Mouse (Mus musculus): ENCODE measurements around the gene Ppp1r13l. TPM values are rescaled to one million over a fixed set of nuclear protein-coding genes. Genes with fewer than 3 reads are reported as not detected.

Gene Ppp1r13l
- polyA plus RNA-seq, 1 experiment from 2014 or later = 4.7 TPM

GRCm38 (mm10) chr7:19319458-19319857, 40.1 kb upstream of the Ppp1r13l start:
- Histone ChIP-seq H3K4me2 (ENCODE audit: low read depth, low read length) (peak overlapping the region; percentile 62), H3K4me3 (ENCODE audit: low read depth, low read length) (peak overlapping the region; percentile 30), H3K36me3 (replicated peaks; ENCODE audit: control insufficient read depth, insufficient read depth, low read depth, low read length) (no peaks in the 10 kb centered on the region), H3K9me3 (replicated peaks; ENCODE audit: control insufficient read depth, low read length) (no peaks in the 10 kb centered on the region), H3K9ac (replicated peaks; ENCODE audit: low read length) (peak overlapping the region; percentile 35; the same call in 1 of the 2 replicates), H3K4me1 (ENCODE audit: control insufficient read depth, insufficient read depth, low read length) (no peaks in the 10 kb centered on the region), H3K27me3 (ENCODE audit: control insufficient read depth, insufficient read depth, low read length) (no peaks in the 10 kb centered on the region), H3K27ac (replicated peaks; ENCODE audit: low read depth, low read length) (no peak overlapping the region)
- 19% methylated on average over 9 of the region's 9 CpGs for WGBS
- DNase-seq (ENCODE audit: low spot score) (no peak), ATAC-seq (replicated peaks; ENCODE audit: insufficient number of reproducible peaks, low FRiP score, low TSS enrichment, low read depth) (peak; percentile 68)

- WGBS = under 1% methylated on average over 41 of the region's 41 CpGs
- Histone ChIP-seq H3K27me3 (ENCODE audit: control insufficient read depth, insufficient read depth, low read length) (no peaks in the 10 kb centered on the region), H3K4me3 (ENCODE audit: low read depth, low read length) (peak overlapping the region; percentile 30), H3K4me2 (ENCODE audit: low read depth, low read length) (peak overlapping the region; percentile 62), H3K36me3 (replicated peaks; ENCODE audit: control insufficient read depth, insufficient read depth, low read depth, low read length) (no peaks in the 10 kb centered on the region), H3K4me1 (ENCODE audit: control insufficient read depth, insufficient read depth, low read length) (no peaks in the 10 kb centered on the region), H3K27ac (replicated peaks; ENCODE audit: low read depth, low read length) (no peak overlapping the region), H3K9me3 (replicated peaks; ENCODE audit: control insufficient read depth, low read length) (no peaks in the 10 kb centered on the region), H3K9ac (replicated peaks; ENCODE audit: low read length) (peak overlapping the region; percentile 35; the same call in 1 of the 2 replicates)
- ATAC-seq (replicated peaks; ENCODE audit: insufficient number of reproducible peaks, low FRiP score, low TSS enrichment, low read depth) = peak; percentile 88
- peak; percentile 98 for DNase-seq (ENCODE audit: low spot score)
Observed at GRCm38 (mm10) chr7:19319906-19320305, 39.6 kb upstream of the Ppp1r13l start.

- no peak for ATAC-seq (replicated peaks; ENCODE audit: insufficient number of reproducible peaks, low FRiP score, low TSS enrichment, low read depth)
- 48% methylated on average over 7 of the region's 7 CpGs for WGBS
- Histone ChIP-seq H3K4me2 (ENCODE audit: low read depth, low read length) (no peak overlapping the region), H3K4me1 (ENCODE audit: control insufficient read depth, insufficient read depth, low read length) (no peaks in the 10 kb centered on the region), H3K9ac (replicated peaks; ENCODE audit: low read length) (no peak overlapping the region), H3K4me3 (ENCODE audit: low read depth, low read length) (no peak overlapping the region), H3K27me3 (ENCODE audit: control insufficient read depth, insufficient read depth, low read length) (no peaks in the 10 kb centered on the region), H3K36me3 (replicated peaks; ENCODE audit: control insufficient read depth, insufficient read depth, low read depth, low read length) (no peaks in the 10 kb centered on the region), H3K27ac (replicated peaks; ENCODE audit: low read depth, low read length) (no peak overlapping the region), H3K9me3 (replicated peaks; ENCODE audit: control insufficient read depth, low read length) (no peaks in the 10 kb centered on the region)
- no peak for DNase-seq (ENCODE audit: low spot score)
Observed at GRCm38 (mm10) chr7:19320637-19321036, 38.9 kb upstream of the Ppp1r13l start.

GRCm38 (mm10) chr7:19321464-19321863, 38.1 kb upstream of the Ppp1r13l start:
- Histone ChIP-seq H3K4me1 (ENCODE audit: control insufficient read depth, insufficient read depth, low read length) (no peaks in the 10 kb centered on the region), H3K9ac (replicated peaks; ENCODE audit: low read length) (no peak overlapping the region), H3K9me3 (replicated peaks; ENCODE audit: control insufficient read depth, low read length) (no peaks in the 10 kb centered on the region), H3K27ac (replicated peaks; ENCODE audit: low read depth, low read length) (no peak overlapping the region), H3K36me3 (replicated peaks; ENCODE audit: control insufficient read depth, insufficient read depth, low read depth, low read length) (no peaks in the 10 kb centered on the region), H3K4me3 (ENCODE audit: low read depth, low read length) (no peak overlapping the region), H3K27me3 (ENCODE audit: control insufficient read depth, insufficient read depth, low read length) (no peaks in the 10 kb centered on the region), H3K4me2 (ENCODE audit: low read depth, low read length) (no peak overlapping the region)
- 61% methylated on average over 5 of the region's 5 CpGs for WGBS
- DNase-seq (ENCODE audit: low spot score) (no peak), ATAC-seq (replicated peaks; ENCODE audit: insufficient number of reproducible peaks, low FRiP score, low TSS enrichment, low read depth) (no peak)

GRCm38 (mm10) chr7:19322489-19322888, 37.1 kb upstream of the Ppp1r13l start:
- Histone ChIP-seq H3K9ac (replicated peaks; ENCODE audit: low read length) (no peak overlapping the region), H3K9me3 (replicated peaks; ENCODE audit: control insufficient read depth, low read length) (no peaks in the 10 kb centered on the region), H3K36me3 (replicated peaks; ENCODE audit: control insufficient read depth, insufficient read depth, low read depth, low read length) (no peaks in the 10 kb centered on the region), H3K4me3 (ENCODE audit: low read depth, low read length) (no peak overlapping the region), H3K4me1 (ENCODE audit: control insufficient read depth, insufficient read depth, low read length) (no peaks in the 10 kb centered on the region), H3K27me3 (ENCODE audit: control insufficient read depth, insufficient read depth, low read length) (no peaks in the 10 kb centered on the region), H3K27ac (replicated peaks; ENCODE audit: low read depth, low read length) (no peak overlapping the region), H3K4me2 (ENCODE audit: low read depth, low read length) (no peak overlapping the region)
- WGBS = 51% methylated on average over 9 of the region's 9 CpGs
- ATAC-seq (replicated peaks; ENCODE audit: insufficient number of reproducible peaks, low FRiP score, low TSS enrichment, low read depth) (no peak), DNase-seq (ENCODE audit: low spot score) (peak; percentile 36)

GRCm38 (mm10) chr7:19324221-19324620, 35.3 kb upstream of the Ppp1r13l start:
- Histone ChIP-seq H3K4me3 (ENCODE audit: low read depth, low read length) (no peak overlapping the region), H3K27me3 (ENCODE audit: control insufficient read depth, insufficient read depth, low read length) (no peaks in the 10 kb centered on the region), H3K9ac (replicated peaks; ENCODE audit: low read length) (no peak overlapping the region), H3K4me1 (ENCODE audit: control insufficient read depth, insufficient read depth, low read length) (no peaks in the 10 kb centered on the region), H3K4me2 (ENCODE audit: low read depth, low read length) (no peak overlapping the region), H3K9me3 (replicated peaks; ENCODE audit: control insufficient read depth, low read length) (no peaks in the 10 kb centered on the region), H3K27ac (replicated peaks; ENCODE audit: low read depth, low read length) (no peak overlapping the region), H3K36me3 (replicated peaks; ENCODE audit: control insufficient read depth, insufficient read depth, low read depth, low read length) (no peaks in the 10 kb centered on the region)
- WGBS = 83% methylated on average over 11 of the region's 11 CpGs
- ATAC-seq (replicated peaks; ENCODE audit: insufficient number of reproducible peaks, low FRiP score, low TSS enrichment, low read depth) (no peak), DNase-seq (ENCODE audit: low spot score) (no peak)

- Histone ChIP-seq H3K9me3 (replicated peaks; ENCODE audit: control insufficient read depth, low read length) (no peaks in the 10 kb centered on the region), H3K4me3 (ENCODE audit: low read depth, low read length) (no peak overlapping the region; the same call in 1 of the 2 replicates), H3K27me3 (ENCODE audit: control insufficient read depth, insufficient read depth, low read length) (no peaks in the 10 kb centered on the region), H3K27ac (replicated peaks; ENCODE audit: low read depth, low read length) (no peak overlapping the region), H3K36me3 (replicated peaks; ENCODE audit: control insufficient read depth, insufficient read depth, low read depth, low read length) (no peaks in the 10 kb centered on the region), H3K4me2 (ENCODE audit: low read depth, low read length) (no peak overlapping the region), H3K9ac (replicated peaks; ENCODE audit: low read length) (no peak overlapping the region), H3K4me1 (ENCODE audit: control insufficient read depth, insufficient read depth, low read length) (no peaks in the 10 kb centered on the region)
- ATAC-seq (replicated peaks; ENCODE audit: insufficient number of reproducible peaks, low FRiP score, low TSS enrichment, low read depth) (no peak), DNase-seq (ENCODE audit: low spot score) (no peak)
- 71% methylated on average over 21 of the region's 21 CpGs for WGBS
Observed at GRCm38 (mm10) chr7:19325262-19326199, 34.0 kb upstream of the Ppp1r13l start.

- peak overlapping the region; percentile 14; the same call in 1 of the 2 replicates for H3K9ac ChIP-seq (replicated peaks; ENCODE audit: low read length)
- peak overlapping the region; percentile 26; the same call in 1 of the 2 replicates for H3K4me3 ChIP-seq (ENCODE audit: low read depth, low read length)
- no peaks in the 10 kb centered on the region for H3K36me3 ChIP-seq (replicated peaks; ENCODE audit: control insufficient read depth, insufficient read depth, low read depth, low read length)
- no peaks in the 10 kb centered on the region for H3K9me3 ChIP-seq (replicated peaks; ENCODE audit: control insufficient read depth, low read length)
- 0% methylated on average over 16 of the region's 20 CpGs for WGBS
- no peaks in the 10 kb centered on the region for H3K27me3 ChIP-seq (ENCODE audit: control insufficient read depth, insufficient read depth, low read length)
- ATAC-seq (replicated peaks; ENCODE audit: insufficient number of reproducible peaks, low FRiP score, low TSS enrichment, low read depth) (peak; percentile 75), DNase-seq (ENCODE audit: low spot score) (peak; percentile 90)
- peak overlapping the region; percentile 65 for H3K4me2 ChIP-seq (ENCODE audit: low read depth, low read length)
- H3K27ac ChIP-seq (replicated peaks; ENCODE audit: low read depth, low read length) = no peak overlapping the region; the same call in 1 of the 2 replicates
- H3K4me1 ChIP-seq (ENCODE audit: control insufficient read depth, insufficient read depth, low read length) = no peaks in the 10 kb centered on the region
Observed at GRCm38 (mm10) chr7:19326359-19326758, 33.2 kb upstream of the Ppp1r13l start.

All from embryonic facial prominence, embryonic 11.5 days (tissue).